In the genomic region with DNA sequence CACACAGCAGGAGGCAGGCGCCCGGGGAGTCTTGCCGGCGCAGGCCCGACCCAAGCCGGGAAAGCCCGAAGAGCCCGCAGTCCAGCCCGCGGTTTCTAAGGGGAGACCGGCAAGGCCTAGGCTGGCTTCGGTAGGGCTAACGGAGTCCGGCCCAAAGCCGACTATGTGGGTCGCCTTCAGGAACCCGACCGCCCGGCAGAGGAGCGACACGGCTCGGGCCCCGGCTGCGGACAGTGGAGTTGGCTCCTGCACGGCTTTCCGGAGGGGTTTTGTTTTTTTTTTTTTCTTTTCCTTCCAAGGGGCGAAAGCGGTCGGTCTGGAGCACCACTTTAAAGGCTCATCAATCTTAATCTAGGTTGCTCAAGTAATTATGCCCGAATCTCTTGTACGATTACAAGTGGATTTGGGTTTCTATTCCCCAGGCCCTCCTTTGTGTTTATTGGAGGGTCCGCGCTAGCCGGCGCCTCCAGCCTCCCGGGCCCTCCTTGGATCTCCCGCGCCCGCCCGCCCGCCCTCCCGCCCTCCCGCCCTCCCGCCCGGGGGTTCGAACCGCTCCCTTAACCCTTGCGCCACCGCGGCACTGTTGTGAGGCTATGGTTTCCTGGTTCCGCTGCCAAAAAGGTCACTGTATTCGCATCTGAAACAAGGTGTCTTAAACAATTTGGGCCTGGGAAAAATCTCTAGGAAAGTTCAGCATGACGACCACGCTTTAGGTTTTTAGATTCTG, we compare ENCODE assay signal across 8 mouse cellular contexts. TPM values are rescaled to one million over a fixed set of nuclear protein-coding genes. Genes with fewer than 3 reads are reported as not detected.
DNase-seq lines count a peak whose midpoint lies in the region; ATAC-seq and TF ChIP-seq lines count a peak whose summit lies in the region.

No protein-coding gene starts in this region.

- peaks cover 49% of the 10 kb centered on the region for H3K27me3 ChIP-seq in E14TG2a.4 (ENCODE audit: insufficient read depth, low read length)
- peaks cover 36% of the 10 kb centered on the region for H3K27me3 ChIP-seq in heart, embryonic 15.5 days
- H3K27me3 ChIP-seq in kidney, postnatal 0 days (ENCODE audit: insufficient read depth, low read length), result peaks cover 30% of the 10 kb centered on the region; the same call in 1 of the 2 replicates

- no peaks in the 10 kb centered on the region for H3K36me3 ChIP-seq in E14TG2a.4 (ENCODE audit: insufficient read depth, low read length)
- no peaks in the 10 kb centered on the region for H3K36me3 ChIP-seq in heart, embryonic 15.5 days
- no peaks in the 10 kb centered on the region for H3K36me3 ChIP-seq in kidney, postnatal 0 days (ENCODE audit: insufficient read depth, low read length)

- H3K4me2 ChIP-seq in heart, embryonic 15.5 days, result peak overlapping the region; percentile 87
- peak overlapping the region; percentile 83 for H3K4me2 ChIP-seq in kidney, postnatal 0 days (ENCODE audit: low read length)

- peak overlapping the region; percentile 23 for H3K27ac ChIP-seq in embryonic fibroblast, embryonic 13.5 days (ENCODE audit: insufficient read depth, low read length)
- no peak overlapping the region for H3K27ac ChIP-seq in heart, embryonic 15.5 days
- no peak overlapping the region for H3K27ac ChIP-seq in kidney, postnatal 0 days

- H3K9ac ChIP-seq in heart, embryonic 15.5 days, result peak overlapping the region; percentile 61
- H3K9ac ChIP-seq in kidney, postnatal 0 days (ENCODE audit: low read depth, low read length), result peak overlapping the region; percentile 37

- peak; percentile 12 to 19 for DNase-seq in adrenal gland, postnatal 4 days (ENCODE audit: low spot score in 2 of 2)
- peak; percentile 65 for DNase-seq in kidney, postnatal 0 days (ENCODE audit: low spot score)
- DNase-seq in lung, postnatal 36 days, result peak; percentile 19
- peak; percentile 37 for DNase-seq in right cerebral cortex, postnatal 4 days
- DNase-seq in layer of hippocampus, adult 18-20 months (ENCODE audit: low spot score in 2 of 2), result no peak

- H3K9me3 ChIP-seq in E14TG2a.4 (ENCODE audit: low read length), result no peaks in the 10 kb centered on the region
- no peaks in the 10 kb centered on the region for H3K9me3 ChIP-seq in heart, embryonic 15.5 days (replicated peaks)
- no peaks in the 10 kb centered on the region for H3K9me3 ChIP-seq in kidney, postnatal 0 days (replicated peaks; ENCODE audit: low read length)

- peaks cover 20% of the 10 kb centered on the region for H3K4me1 ChIP-seq in E14TG2a.4 (replicated peaks; ENCODE audit: low read depth, low read length)
- no peaks in the 10 kb centered on the region for H3K4me1 ChIP-seq in embryonic fibroblast, embryonic 13.5 days (ENCODE audit: control insufficient read depth, insufficient read depth, low read length)
- H3K4me1 ChIP-seq in heart, embryonic 15.5 days (replicated peaks), result peaks cover 17% of the 10 kb centered on the region
- H3K4me1 ChIP-seq in kidney, postnatal 0 days (replicated peaks; ENCODE audit: insufficient read depth, low read length), result 0 out of 2 replicates have a peak, but pooled peaks cover 12% of the 10 kb centered on the region

- WGBS in heart, embryonic 15.5 days, result 3% methylated on average over 54 of the region's 54 CpGs
- 3% methylated on average over 54 of the region's 54 CpGs for WGBS in kidney, postnatal 0 days

- peak overlapping the region; percentile 77 for H3K4me3 ChIP-seq in E14TG2a.4 (replicated peaks; ENCODE audit: low read length)
- H3K4me3 ChIP-seq in embryonic fibroblast, embryonic 13.5 days (ENCODE audit: insufficient read depth, low read length), result peak overlapping the region; percentile 42
- peak overlapping the region; percentile 56 for H3K4me3 ChIP-seq in heart, embryonic 15.5 days
- peak overlapping the region; percentile 40 for H3K4me3 ChIP-seq in kidney, postnatal 0 days (replicated peaks; ENCODE audit: low read depth, low read length)

- TF ChIP-seq CTCF in E14TG2a.4 (conservative IDR thresholded peaks at IDR 0.05; ENCODE audit: low read length), result no peak
- no peak for TF ChIP-seq CTCF in embryonic fibroblast, embryonic 13.5 days (IDR thresholded peaks at IDR 0.05; ENCODE audit: borderline replicate concordance, insufficient read depth, low read length)
- no peak for TF ChIP-seq CTCF in kidney, postnatal 0 days (IDR thresholded peaks at IDR 0.05; ENCODE audit: low read depth)

- peak; percentile 63; the same call in 1 of the 2 replicates for ATAC-seq in heart, embryonic 15.5 days (replicated peaks; ENCODE audit: insufficient number of reproducible peaks, insufficient read depth, low FRiP score, low read depth)
- ATAC-seq in kidney, postnatal 0 days (replicated peaks; ENCODE audit: low FRiP score, low read depth), result peak; percentile 69

- TF ChIP-seq POLR2A in embryonic fibroblast, embryonic 13.5 days (IDR thresholded peaks at IDR 0.05; ENCODE audit: low read depth, low read length), result no peak

RNA-seq across cellular contexts. Expression of gene Mab21l1, which starts 5.3 kb away (rescaled TPM):
- total RNA-seq in adrenal gland, postnatal 4 days (2021), result 1 to 10 TPM; 4.2 to 4.4 TPM
- polyA plus RNA-seq in embryonic fibroblast, embryonic 13.5 days (2011; ENCODE audit: insufficient read length, low read depth, missing spikeins), result 3.1 and 9.9 TPM in 2 replicates
- polyA plus RNA-seq in heart, embryonic 15.5 days (2015; fragmentation: Nextera tagmentation; extraction: Ambion mirVana), result 0.34 and 0.91 TPM in 2 replicates
- 0.20 and 0.23 TPM in 2 replicates for polyA plus RNA-seq in kidney, postnatal 0 days (2015; fragmentation: Nextera tagmentation; extraction: Ambion mirVana)
- total RNA-seq in layer of hippocampus, adult 18-20 months (2021), result under 1 TPM; 0.38 to 0.77 TPM

Comparison
In these comparisons a context has a peak if more than half of its experiments do, and no peak if none do; other contexts are left out.
1. DNase-seq: peak in adrenal gland, postnatal 4 days (2 of 2), kidney, postnatal 0 days (single experiment), lung, postnatal 36 days (single experiment) and right cerebral cortex, postnatal 4 days (single experiment); none in layer of hippocampus, adult 18-20 months (0 of 2).
2. Peak in every context shown above with its lines, with median percentiles within 50 percentile points of each other: H3K4me3 ChIP-seq.